ENCODE assay signal across 7 mouse cellular contexts in genomic region chr2:130274862-130275261, GRCm38 (mm10). TPM values are rescaled to one million over a fixed set of nuclear protein-coding genes. Genes with fewer than 3 reads are reported as not detected.
DNase-seq lines count a peak whose midpoint lies in the region; ATAC-seq and TF ChIP-seq lines count a peak whose summit lies in the region.

No protein-coding gene starts in this region.

- peak overlapping the region; percentile 85 for H3K4me2 ChIP-seq in embryonic facial prominence, embryonic 14.5 days (ENCODE audit: low read depth, low read length)
- peak overlapping the region; percentile 75 for H3K4me2 ChIP-seq in intestine, embryonic 14.5 days (ENCODE audit: low read length)
- peak overlapping the region; percentile 95 for H3K4me2 ChIP-seq in neural tube, embryonic 12.5 days (replicated peaks)

- under 1% methylated on average over 10 of the region's 10 CpGs for WGBS in embryonic facial prominence, embryonic 14.5 days
- 1% methylated on average over 10 of the region's 10 CpGs for WGBS in intestine, embryonic 14.5 days
- WGBS in neural tube, embryonic 12.5 days: 2% methylated on average over 10 of the region's 10 CpGs

- H3K27me3 ChIP-seq in embryonic facial prominence, embryonic 14.5 days (replicated peaks; ENCODE audit: control insufficient read depth, insufficient read depth, low read length): no peaks in the 10 kb centered on the region
- no peaks in the 10 kb centered on the region for H3K27me3 ChIP-seq in intestine, embryonic 14.5 days (replicated peaks; ENCODE audit: control insufficient read depth, insufficient read depth, low read length)
- no peaks in the 10 kb centered on the region for H3K27me3 ChIP-seq in neural tube, embryonic 12.5 days (replicated peaks)

- peak overlapping the region; percentile 98 for H3K4me3 ChIP-seq in left cerebral cortex, adult 2 months
- H3K4me3 ChIP-seq in embryonic facial prominence, embryonic 14.5 days (ENCODE audit: low read depth, low read length): peak overlapping the region; percentile 88
- H3K4me3 ChIP-seq in intestine, embryonic 14.5 days (ENCODE audit: low read depth, low read length): peak overlapping the region; percentile 82
- peak overlapping the region; percentile 91 for H3K4me3 ChIP-seq in neural tube, embryonic 12.5 days

- intact Hi-C loops in left cerebral cortex, adult 2 months (cut with DNase I): no loop called here
- intact Hi-C loops in left cerebral cortex, postnatal 25 days (cut with DNase I): loop anchor here (2.0 kb wide), 1 partner anchor 96 kb away; the partner anchor contains the start of gene Snrpb

- peaks cover 46% of the 10 kb centered on the region for H3K36me3 ChIP-seq in embryonic facial prominence, embryonic 14.5 days (ENCODE audit: control insufficient read depth, insufficient read depth, low read length)
- H3K36me3 ChIP-seq in intestine, embryonic 14.5 days (ENCODE audit: control insufficient read depth, insufficient read depth, low read length): peaks cover 42% of the 10 kb centered on the region
- H3K36me3 ChIP-seq in neural tube, embryonic 12.5 days: peaks cover 42% of the 10 kb centered on the region

- no peak for DNase-seq in left cerebral cortex, adult 2 months (ENCODE audit: extremely low spot score in 1 of 2, low spot score in 2 of 2)
- no peak for DNase-seq in left cerebral cortex, postnatal 25 days (ENCODE audit: low spot score in 2 of 2)
- DNase-seq in embryonic facial prominence, embryonic 14.5 days (ENCODE audit: low spot score): no peak
- no peak for DNase-seq in intestine, embryonic 14.5 days (ENCODE audit: low spot score)
- DNase-seq in natural killer cell, adult 2 months (ENCODE audit: low spot score in 2 of 2): no peak
- no peak for DNase-seq in gastrocnemius, postnatal 25 days

- peak overlapping the region; percentile 91 for H3K27ac ChIP-seq in left cerebral cortex, adult 2 months
- peak overlapping the region; percentile 92 for H3K27ac ChIP-seq in embryonic facial prominence, embryonic 14.5 days (replicated peaks; ENCODE audit: low read depth, low read length)
- H3K27ac ChIP-seq in intestine, embryonic 14.5 days (ENCODE audit: low read depth): peak overlapping the region; percentile 86
- H3K27ac ChIP-seq in neural tube, embryonic 12.5 days: peak overlapping the region; percentile 79; the same call in 1 of the 2 replicates

- H3K9ac ChIP-seq in embryonic facial prominence, embryonic 14.5 days (ENCODE audit: low read depth, low read length): peak overlapping the region; percentile 96
- H3K9ac ChIP-seq in intestine, embryonic 14.5 days (ENCODE audit: low read length): peak overlapping the region; percentile 93
- H3K9ac ChIP-seq in neural tube, embryonic 12.5 days: peak overlapping the region; percentile 94

- TF ChIP-seq CTCF in left cerebral cortex, adult 2 months (IDR thresholded peaks at IDR 0.05): no peak

- no peak for ATAC-seq in embryonic facial prominence, embryonic 14.5 days (ENCODE audit: low read depth)
- ATAC-seq in intestine, embryonic 14.5 days (replicated peaks; ENCODE audit: low FRiP score, low TSS enrichment, low read depth): no peak
- ATAC-seq in neural tube, embryonic 12.5 days (ENCODE audit: low FRiP score, low read depth): 0 out of 2 replicates have a peak, but pooled peaks have one; percentile 2

- H3K9me3 ChIP-seq in embryonic facial prominence, embryonic 14.5 days (ENCODE audit: control insufficient read depth, low read length): no peaks in the 10 kb centered on the region
- no peaks in the 10 kb centered on the region for H3K9me3 ChIP-seq in intestine, embryonic 14.5 days (ENCODE audit: control insufficient read depth, low read length)
- H3K9me3 ChIP-seq in neural tube, embryonic 12.5 days: no peaks in the 10 kb centered on the region

- H3K4me1 ChIP-seq in embryonic facial prominence, embryonic 14.5 days (ENCODE audit: control insufficient read depth, insufficient read depth, low read length): peaks cover 9% of the 10 kb centered on the region; the same call in 1 of the 2 replicates
- peaks cover 3% of the 10 kb centered on the region; the same call in 1 of the 2 replicates for H3K4me1 ChIP-seq in intestine, embryonic 14.5 days (replicated peaks; ENCODE audit: control insufficient read depth, insufficient read depth, low read length)
- H3K4me1 ChIP-seq in neural tube, embryonic 12.5 days: peaks cover 19% of the 10 kb centered on the region

RNA-seq across cellular contexts. Expression of gene Nop56, which starts 0.6 kb away (rescaled TPM):
- 100 to 1,000 TPM; 140 to 144 TPM for total RNA-seq in left cerebral cortex, adult 2 months (2021)
- 100 to 1,000 TPM; 112 to 113 TPM for total RNA-seq in left cerebral cortex, postnatal 25 days (2021)
- 229 and 230 TPM in 2 replicates for polyA plus RNA-seq in embryonic facial prominence, embryonic 14.5 days (2014; fragmentation: Nextera tagmentation; extraction: Ambion mirVana)
- polyA plus RNA-seq in intestine, embryonic 14.5 days (2014; fragmentation: Nextera tagmentation; extraction: Ambion mirVana): 334 and 362 TPM in 2 replicates
- 288 and 289 TPM in 2 replicates for polyA plus RNA-seq in neural tube, embryonic 12.5 days (2016; fragmentation: Nextera tagmentation; extraction: Ambion mirVana)
- 10 to 100 TPM; 31.3 to 33.0 TPM for total RNA-seq in gastrocnemius, postnatal 25 days (2021)

RNA-seq across cellular contexts. Expression of gene Idh3b, which starts 9.5 kb away (rescaled TPM):
- 100 to 1,000 TPM; 285 to 286 TPM for total RNA-seq in left cerebral cortex, adult 2 months (2021)
- total RNA-seq in left cerebral cortex, postnatal 25 days (2021): 100 to 1,000 TPM; 267 to 269 TPM
- 159 and 166 TPM in 2 replicates for polyA plus RNA-seq in embryonic facial prominence, embryonic 14.5 days (2014; fragmentation: Nextera tagmentation; extraction: Ambion mirVana)
- polyA plus RNA-seq in intestine, embryonic 14.5 days (2014; fragmentation: Nextera tagmentation; extraction: Ambion mirVana): 214 and 215 TPM in 2 replicates
- polyA plus RNA-seq in neural tube, embryonic 12.5 days (2016; fragmentation: Nextera tagmentation; extraction: Ambion mirVana): 128 and 133 TPM in 2 replicates
- total RNA-seq in gastrocnemius, postnatal 25 days (2021): 100 to 1,000 TPM; 461 to 484 TPM

RNA-seq across cellular contexts. Expression of gene Ebf4, which starts 20.1 kb away (rescaled TPM):
- 1 to 10 TPM; 9.7 to 9.8 TPM for total RNA-seq in left cerebral cortex, adult 2 months (2021)
- total RNA-seq in left cerebral cortex, postnatal 25 days (2021): 1 to 10 TPM; 7.8 to 8.3 TPM
- 4.2 and 5.1 TPM in 2 replicates for polyA plus RNA-seq in embryonic facial prominence, embryonic 14.5 days (2014; fragmentation: Nextera tagmentation; extraction: Ambion mirVana)
- 2.9 and 3.6 TPM in 2 replicates for polyA plus RNA-seq in intestine, embryonic 14.5 days (2014; fragmentation: Nextera tagmentation; extraction: Ambion mirVana)
- 3.8 and 4.3 TPM in 2 replicates for polyA plus RNA-seq in neural tube, embryonic 12.5 days (2016; fragmentation: Nextera tagmentation; extraction: Ambion mirVana)
- under 1 TPM; 0.19 to 0.49 TPM for total RNA-seq in gastrocnemius, postnatal 25 days (2021)

Comparison
In these comparisons a context has a peak if more than half of its experiments do, and no peak if none do; other contexts are left out.
1. RNA of gene Ebf4, which starts 20.1 kb away (total RNA-seq): 9.7 to 9.8 TPM in left cerebral cortex, adult 2 months and 7.8 to 8.3 TPM in left cerebral cortex, postnatal 25 days; 0.19 to 0.49 TPM in gastrocnemius, postnatal 25 days; every median in the first group is over 4 times any median in the second.
2. Peak in every context shown above with its lines, with median percentiles within 50 percentile points of each other: H3K27ac ChIP-seq, H3K4me3 ChIP-seq, H3K4me2 ChIP-seq and H3K9ac ChIP-seq.